Comparison of ENCODE assay signal across 11 mouse cellular contexts in genomic region chr13:45778171-45778570, GRCm38 (mm10).
DNase-seq lines count a peak whose midpoint lies in the region; ATAC-seq and TF ChIP-seq lines count a peak whose summit lies in the region.
"Had no signal": no experiment of that assay in that cellular context is flagged by ENCODE, and none has a peak within 500 bp of the region (broad histone marks: within the 10 kb centered on the region; RNA-seq: fewer than 3 reads in every experiment).

No protein-coding gene starts in this region.

- no peak for ATAC-seq in midbrain, embryonic 14.5 days (ENCODE audit: low FRiP score, low TSS enrichment)
- no peak for ATAC-seq in midbrain, embryonic 11.5 days (ENCODE audit: low FRiP score)
- ATAC-seq in embryonic facial prominence, embryonic 12.5 days (ENCODE audit: insufficient number of reproducible peaks, insufficient read depth, low FRiP score, low TSS enrichment), result no peak
- no peak for ATAC-seq in hindbrain, embryonic 14.5 days (ENCODE audit: low FRiP score)
- no peak for ATAC-seq in stomach, embryonic 16.5 days (ENCODE audit: insufficient read depth, low FRiP score)

- peak; percentile 17 for DNase-seq in midbrain, embryonic 14.5 days
- DNase-seq in midbrain, embryonic 11.5 days (ENCODE audit: low spot score, missing footprints), result no peak
- DNase-seq in hindbrain, embryonic 14.5 days (ENCODE audit: low spot score), result no peak
- no peak for DNase-seq in thymus, adult 2 months
- no peak for DNase-seq in urinary bladder, postnatal 36 days (ENCODE audit: low spot score in 2 of 2)
- DNase-seq: cerebellum, postnatal 14 days; heart, adult 18-20 months; heart, postnatal 4 days had no signal

- no peaks in the 10 kb centered on the region for H3K27me3 ChIP-seq in midbrain, embryonic 14.5 days (ENCODE audit: control insufficient read depth, insufficient read depth, low read length)
- H3K27me3 ChIP-seq in midbrain, embryonic 11.5 days (ENCODE audit: control insufficient read depth, insufficient read depth, low read length), result no peaks in the 10 kb centered on the region
- no peaks in the 10 kb centered on the region for H3K27me3 ChIP-seq in embryonic facial prominence, embryonic 12.5 days
- no peaks in the 10 kb centered on the region for H3K27me3 ChIP-seq in hindbrain, embryonic 14.5 days (ENCODE audit: control insufficient read depth, insufficient read depth, low read length)
- no peaks in the 10 kb centered on the region for H3K27me3 ChIP-seq in stomach, embryonic 16.5 days (ENCODE audit: control insufficient read depth, insufficient read depth, low read length)
- no peaks in the 10 kb centered on the region for H3K27me3 ChIP-seq in thymus, adult 2 months (ENCODE audit: control insufficient read depth, insufficient read depth, low read length)

- 0 out of 2 replicates have a peak overlapping the region, but pooled peaks have one; percentile 46 for H3K27ac ChIP-seq in midbrain, embryonic 14.5 days (replicated peaks; ENCODE audit: low read depth, low read length)
- H3K27ac ChIP-seq in midbrain, embryonic 11.5 days (ENCODE audit: low read depth, low read length), result no peak overlapping the region
- peak overlapping the region; percentile 73 for H3K27ac ChIP-seq in embryonic facial prominence, embryonic 12.5 days
- H3K27ac ChIP-seq in hindbrain, embryonic 14.5 days, result 0 out of 2 replicates have a peak overlapping the region, but pooled peaks have one; percentile 58
- peak overlapping the region; percentile 53 for H3K27ac ChIP-seq in stomach, embryonic 16.5 days (ENCODE audit: low read length)
- no peak overlapping the region for H3K27ac ChIP-seq in thymus, adult 2 months (ENCODE audit: control insufficient read depth, insufficient read depth, low read length)
- H3K27ac ChIP-seq: left cerebral cortex, adult 2 months had no signal

- no peaks in the 10 kb centered on the region for H3K4me1 ChIP-seq in midbrain, embryonic 14.5 days (ENCODE audit: control insufficient read depth, insufficient read depth, low read length)
- H3K4me1 ChIP-seq in midbrain, embryonic 11.5 days (ENCODE audit: control insufficient read depth, insufficient read depth, low read length), result no peaks in the 10 kb centered on the region
- peaks cover 6% of the 10 kb centered on the region; the same call in 1 of the 2 replicates for H3K4me1 ChIP-seq in embryonic facial prominence, embryonic 12.5 days
- 0 out of 2 replicates have a peak, but pooled peaks cover 3% of the 10 kb centered on the region for H3K4me1 ChIP-seq in hindbrain, embryonic 14.5 days (replicated peaks; ENCODE audit: control insufficient read depth, insufficient read depth, low read length)
- no peaks in the 10 kb centered on the region; the same call in 1 of the 2 replicates for H3K4me1 ChIP-seq in stomach, embryonic 16.5 days (ENCODE audit: control insufficient read depth, insufficient read depth, low read length)
- H3K4me1 ChIP-seq in thymus, adult 2 months (replicated peaks; ENCODE audit: control insufficient read depth, insufficient read depth, low read length), result no peaks in the 10 kb centered on the region

- H3K4me3 ChIP-seq in midbrain, embryonic 14.5 days (replicated peaks; ENCODE audit: low read depth, low read length), result no peak overlapping the region
- no peak overlapping the region for H3K4me3 ChIP-seq in midbrain, embryonic 11.5 days (ENCODE audit: low read depth, low read length)
- no peak overlapping the region for H3K4me3 ChIP-seq in embryonic facial prominence, embryonic 12.5 days
- no peak overlapping the region for H3K4me3 ChIP-seq in hindbrain, embryonic 14.5 days (replicated peaks; ENCODE audit: low read length)
- H3K4me3 ChIP-seq in stomach, embryonic 16.5 days (replicated peaks; ENCODE audit: low read length), result no peak overlapping the region
- no peak overlapping the region for H3K4me3 ChIP-seq in thymus, adult 2 months (ENCODE audit: control insufficient read depth, insufficient read depth, low read length)
- H3K4me3 ChIP-seq: left cerebral cortex, adult 2 months had no signal

- no peak for TF ChIP-seq POLR2A in thymus, adult 2 months (IDR thresholded peaks at IDR 0.05; ENCODE audit: control insufficient read depth, extremely low read depth, insufficient read depth, low read length, poor library complexity)

- no peak for TF ChIP-seq CTCF in thymus, adult 2 months (IDR thresholded peaks at IDR 0.05; ENCODE audit: borderline replicate concordance, control insufficient read depth, extremely low read depth, insufficient read depth, low read length, poor library complexity)

- H3K9me3 ChIP-seq in midbrain, embryonic 14.5 days (ENCODE audit: control insufficient read depth, low read length), result no peaks in the 10 kb centered on the region
- peaks cover 2% of the 10 kb centered on the region; the same call in 1 of the 2 replicates for H3K9me3 ChIP-seq in midbrain, embryonic 11.5 days (ENCODE audit: control insufficient read depth, low read length)
- no peaks in the 10 kb centered on the region for H3K9me3 ChIP-seq in embryonic facial prominence, embryonic 12.5 days
- no peaks in the 10 kb centered on the region for H3K9me3 ChIP-seq in hindbrain, embryonic 14.5 days (ENCODE audit: control insufficient read depth, low read length)
- no peaks in the 10 kb centered on the region for H3K9me3 ChIP-seq in stomach, embryonic 16.5 days (replicated peaks; ENCODE audit: control insufficient read depth, low read length)

- no peak overlapping the region for H3K4me2 ChIP-seq in midbrain, embryonic 14.5 days (ENCODE audit: low read length)
- H3K4me2 ChIP-seq in midbrain, embryonic 11.5 days, result no peak overlapping the region
- H3K4me2 ChIP-seq in embryonic facial prominence, embryonic 12.5 days (replicated peaks), result no peak overlapping the region
- no peak overlapping the region for H3K4me2 ChIP-seq in hindbrain, embryonic 14.5 days (replicated peaks)
- H3K4me2 ChIP-seq in stomach, embryonic 16.5 days (ENCODE audit: low read depth, low read length), result no peak overlapping the region

- H3K36me3 ChIP-seq in midbrain, embryonic 14.5 days (ENCODE audit: control insufficient read depth, insufficient read depth, low read length), result no peaks in the 10 kb centered on the region
- H3K36me3 ChIP-seq in midbrain, embryonic 11.5 days (ENCODE audit: control insufficient read depth, insufficient read depth, low read length), result no peaks in the 10 kb centered on the region
- no peaks in the 10 kb centered on the region for H3K36me3 ChIP-seq in embryonic facial prominence, embryonic 12.5 days
- no peaks in the 10 kb centered on the region for H3K36me3 ChIP-seq in hindbrain, embryonic 14.5 days (replicated peaks; ENCODE audit: control insufficient read depth, insufficient read depth)
- no peaks in the 10 kb centered on the region for H3K36me3 ChIP-seq in stomach, embryonic 16.5 days (ENCODE audit: control insufficient read depth, insufficient read depth, low read length)
- H3K36me3 ChIP-seq in thymus, adult 2 months (ENCODE audit: control insufficient read depth, insufficient read depth, low read length), result no peaks in the 10 kb centered on the region

- H3K9ac ChIP-seq in midbrain, embryonic 14.5 days (replicated peaks; ENCODE audit: low read length), result no peak overlapping the region
- no peak overlapping the region for H3K9ac ChIP-seq in midbrain, embryonic 11.5 days (ENCODE audit: low read length)
- no peak overlapping the region for H3K9ac ChIP-seq in embryonic facial prominence, embryonic 12.5 days
- no peak overlapping the region for H3K9ac ChIP-seq in hindbrain, embryonic 14.5 days
- no peak overlapping the region for H3K9ac ChIP-seq in stomach, embryonic 16.5 days (ENCODE audit: low read length)

- WGBS in midbrain, embryonic 14.5 days, result 50% methylated on average over 9 of the region's 9 CpGs
- 63% methylated on average over 9 of the region's 9 CpGs for WGBS in midbrain, embryonic 11.5 days
- 15% methylated on average over 9 of the region's 9 CpGs for WGBS in embryonic facial prominence, embryonic 12.5 days
- 43% methylated on average over 9 of the region's 9 CpGs for whole genome bisulfite sequencing in hindbrain, embryonic 14.5 days
- 34% methylated on average over 9 of the region's 9 CpGs for WGBS in stomach, embryonic 16.5 days
- WGBS in thymus, adult 2 months, result 90% methylated on average over 9 of the region's 9 CpGs

Comparison
In these comparisons a context has a peak if more than half of its experiments do, and no peak if none do; other contexts are left out.
1. H3K27ac ChIP-seq: peak in midbrain, embryonic 14.5 days (single experiment), embryonic facial prominence, embryonic 12.5 days (single experiment), hindbrain, embryonic 14.5 days (single experiment) and stomach, embryonic 16.5 days (single experiment); none in midbrain, embryonic 11.5 days (single experiment) and thymus, adult 2 months (single experiment).